Mouse (Mus musculus): ENCODE results near the gene Mtrex. TPM values are rescaled to one million over a fixed set of nuclear protein-coding genes. Genes with fewer than 3 reads are reported as not detected.

Mtrex gene
- polyA plus RNA-seq, 1 experiment from 2014 or later: 56.0 TPM

- no peaks in the 10 kb centered on the region for H3K27me3 ChIP-seq (replicated peaks)
- no peak overlapping the region for H3K4me3 ChIP-seq (replicated peaks)
- no peaks in the 10 kb centered on the region for H3K4me1 ChIP-seq
- H3K27ac ChIP-seq (replicated peaks): no peak overlapping the region
- H3K36me3 ChIP-seq: no peaks in the 10 kb centered on the region
- 85% methylated on average over 6 of the region's 6 CpGs for WGBS
- no peak for ATAC-seq (ENCODE audit: low FRiP score)
- no peaks in the 10 kb centered on the region for H3K9me3 ChIP-seq (replicated peaks)
- no peak overlapping the region for H3K4me2 ChIP-seq
- H3K9ac ChIP-seq (replicated peaks): no peak overlapping the region
Observed at GRCm38 (mm10) chr13:112823236-112823910, 103.8 kb downstream of the Mtrex start.

GRCm38 (mm10) chr13:112822413-112822812, 104.8 kb downstream of the Mtrex start:
- Histone ChIP-seq H3K4me2 (no peak overlapping the region), H3K36me3 (no peaks in the 10 kb centered on the region), H3K4me3 (replicated peaks) (no peak overlapping the region), H3K9ac (replicated peaks) (no peak overlapping the region), H3K27me3 (replicated peaks) (no peaks in the 10 kb centered on the region), H3K4me1 (no peaks in the 10 kb centered on the region), H3K27ac (replicated peaks) (no peak overlapping the region), H3K9me3 (replicated peaks) (no peaks in the 10 kb centered on the region)
- 72% methylated on average over 3 of the region's 3 CpGs for WGBS
- ATAC-seq (ENCODE audit: low FRiP score): no peak

- H3K4me3 ChIP-seq (replicated peaks): no peak overlapping the region
- 88% methylated on average over 3 of the region's 3 CpGs for WGBS
- H3K27me3 ChIP-seq (replicated peaks): no peaks in the 10 kb centered on the region
- H3K4me1 ChIP-seq: no peaks in the 10 kb centered on the region
- no peak overlapping the region for H3K27ac ChIP-seq (replicated peaks)
- H3K9me3 ChIP-seq (replicated peaks): no peaks in the 10 kb centered on the region
- no peak overlapping the region for H3K4me2 ChIP-seq
- ATAC-seq (ENCODE audit: low FRiP score): no peak
- H3K9ac ChIP-seq (replicated peaks): no peak overlapping the region
- H3K36me3 ChIP-seq: no peaks in the 10 kb centered on the region
Observed at GRCm38 (mm10) chr13:112818125-112818524, 109.1 kb downstream of the Mtrex start.

Other genes starting within 250 kb of the Mtrex start
- 73.3 and 77.0 TPM in 2 replicates for gene Plpp1, start 126.6 kb downstream of the Mtrex start, polyA plus RNA-seq (2015; fragmentation: Nextera tagmentation; extraction: Ambion mirVana)
- 31.3 and 35.2 TPM in 2 replicates for gene Dhx29, start 56 bp upstream of the Mtrex start, polyA plus RNA-seq (2015; fragmentation: Nextera tagmentation; extraction: Ambion mirVana)
- 0.13 and 0.37 TPM in 2 replicates for gene Ccno, start 60.4 kb upstream of the Mtrex start, polyA plus RNA-seq (2015; fragmentation: Nextera tagmentation; extraction: Ambion mirVana)
- 0.08 and 0.11 TPM in 2 replicates for gene Mcidas, start 66.4 kb upstream of the Mtrex start, polyA plus RNA-seq (2015; fragmentation: Nextera tagmentation; extraction: Ambion mirVana)
- not detected in 2 replicates for gene Cdc20b, start 107.7 kb upstream of the Mtrex start, polyA plus RNA-seq (2015; fragmentation: Nextera tagmentation; extraction: Ambion mirVana)
- gene Gpx8, start 119.0 kb upstream of the Mtrex start, polyA plus RNA-seq (2015; fragmentation: Nextera tagmentation; extraction: Ambion mirVana): 59.3 and 62.5 TPM in 2 replicates
- gene Gzma, start 173.6 kb upstream of the Mtrex start, polyA plus RNA-seq (2015; fragmentation: Nextera tagmentation; extraction: Ambion mirVana): 92.2 TPM in 1 of 2 replicates, not detected in the other